Mouse (Mus musculus): ENCODE results near the gene Hoxa13. TPM values are rescaled to one million over a fixed set of nuclear protein-coding genes. Genes with fewer than 3 reads are reported as not detected.

Gene Hoxa13
- polyA plus RNA-seq, 1 experiment from 2014 or later, result 11.1 TPM

- Histone ChIP-seq H3K9me3 (replicated peaks) (no peaks in the 10 kb centered on the region), H3K4me1 (peaks cover 20% of the 10 kb centered on the region), H3K27ac (peak overlapping the region; percentile 99), H3K4me3 (peak overlapping the region; percentile 90), H3K36me3 (peaks cover 57% of the 10 kb centered on the region), H3K27me3 (ENCODE audit: low read depth, poor library complexity, severe bottlenecking) (peaks cover 33% of the 10 kb centered on the region)
- DNase-seq (ENCODE audit: low spot score), result peak; percentile 85
- 1% methylated on average over 26 of the region's 26 CpGs for WGBS
Measured at GRCm38 (mm10) chr6:52226569-52227257, 34.0 kb downstream of the Hoxa13 start.

DNA sequence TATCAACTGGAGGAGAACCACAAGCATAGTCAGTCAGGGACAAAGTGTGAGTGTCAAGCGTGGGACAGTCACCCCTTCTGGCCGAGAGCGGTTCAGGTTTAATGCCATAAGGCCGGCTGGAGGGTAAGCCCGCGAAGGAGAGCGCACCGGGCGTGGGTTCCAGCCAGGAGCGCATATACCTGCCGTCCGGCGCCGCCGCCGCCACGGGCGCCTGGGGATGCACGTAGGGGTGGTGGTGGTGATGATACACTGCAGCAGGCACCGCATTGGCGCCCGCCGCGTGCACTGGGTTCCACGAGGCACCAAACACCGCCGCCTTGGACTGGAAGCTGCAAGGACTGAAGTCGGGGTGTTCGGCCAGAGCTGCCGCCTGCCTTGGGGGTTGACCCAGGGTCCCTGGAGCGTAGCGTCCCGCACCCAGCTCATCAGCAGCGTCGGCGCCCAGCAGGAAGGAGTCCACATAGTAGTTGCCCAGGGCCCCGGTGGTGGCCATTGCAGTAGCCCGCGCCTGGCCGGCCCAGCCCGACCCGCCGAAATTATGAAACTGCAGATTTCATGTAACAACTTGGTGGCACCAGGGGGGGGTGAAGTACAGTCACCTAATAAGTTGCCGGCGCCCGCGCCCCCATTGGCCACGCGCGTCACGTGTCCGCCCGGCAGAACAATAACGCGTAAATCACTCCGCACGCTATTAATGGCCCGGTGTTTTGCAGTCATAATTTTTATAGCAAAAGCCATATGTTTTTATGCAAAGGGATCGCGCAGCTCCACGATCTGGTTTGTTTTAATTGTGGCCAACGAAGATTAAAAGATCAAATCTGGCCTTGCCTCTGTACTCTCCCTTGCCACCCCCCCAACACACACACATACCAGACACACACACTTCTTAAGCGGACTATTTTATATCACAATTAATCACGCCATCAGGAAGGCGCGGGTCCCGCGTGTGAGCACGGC lies 34.8 kb downstream of the Hoxa13 start:
- WGBS, result under 1% methylated on average over 69 of the region's 69 CpGs
- Histone ChIP-seq H3K27ac (peak overlapping the region; percentile 99), H3K36me3 (peaks cover 53% of the 10 kb centered on the region), H3K4me3 (peak overlapping the region; percentile 90), H3K27me3 (ENCODE audit: low read depth, poor library complexity, severe bottlenecking) (peaks cover 34% of the 10 kb centered on the region), H3K9me3 (replicated peaks) (no peaks in the 10 kb centered on the region), H3K4me1 (peaks cover 28% of the 10 kb centered on the region)
- peak; percentile 96 for DNase-seq (ENCODE audit: low spot score)

- H3K36me3 ChIP-seq, result peaks cover 45% of the 10 kb centered on the region
- H3K27ac ChIP-seq, result peak overlapping the region; percentile 99
- H3K4me3 ChIP-seq, result peak overlapping the region; percentile 90
- H3K4me1 ChIP-seq, result peaks cover 32% of the 10 kb centered on the region
- H3K27me3 ChIP-seq (ENCODE audit: low read depth, poor library complexity, severe bottlenecking), result peaks cover 28% of the 10 kb centered on the region; the same call in 1 of the 2 replicates
- H3K9me3 ChIP-seq (replicated peaks), result no peaks in the 10 kb centered on the region
- under 1% methylated on average over 36 of the region's 36 CpGs for WGBS
- DNase-seq (ENCODE audit: low spot score), result no peak
Measured at GRCm38 (mm10) chr6:52224895-52225611, 35.6 kb downstream of the Hoxa13 start.

GRCm38 (mm10) chr6:52223939-52224760 lies 36.5 kb downstream of the Hoxa13 start:
- WGBS, result 1% methylated on average over 24 of the region's 24 CpGs
- no peaks in the 10 kb centered on the region for H3K9me3 ChIP-seq (replicated peaks)
- peak overlapping the region; percentile 99 for H3K27ac ChIP-seq

DNA sequence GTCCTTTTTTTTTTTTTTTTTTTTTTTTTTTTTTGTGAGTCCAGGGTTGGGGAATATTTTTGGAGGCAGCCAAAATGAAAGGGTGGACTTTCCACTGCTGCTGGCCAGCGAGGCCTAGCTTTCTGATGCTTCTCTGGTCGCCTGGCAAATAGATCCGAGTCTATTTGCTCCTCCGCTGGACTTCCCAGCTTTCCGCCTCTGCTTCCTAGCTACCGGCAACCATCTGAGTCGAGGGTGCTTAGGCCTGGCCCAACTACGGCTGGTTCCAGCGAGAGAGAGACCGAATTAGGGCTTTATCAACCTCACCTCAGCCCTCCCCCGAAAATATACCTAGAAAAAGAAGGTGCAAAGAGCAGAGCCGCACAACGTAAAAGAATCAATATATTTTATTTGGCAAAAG lies 38.0 kb downstream of the Hoxa13 start:
- Histone ChIP-seq H3K9me3 (replicated peaks) (no peaks in the 10 kb centered on the region), H3K36me3 (peaks cover 30% of the 10 kb centered on the region), H3K4me3 (peak overlapping the region; percentile 90), H3K27me3 (ENCODE audit: low read depth, poor library complexity, severe bottlenecking) (peaks cover 33% of the 10 kb centered on the region; the same call in 1 of the 2 replicates), H3K27ac (peak overlapping the region; percentile 99), H3K4me1 (peaks cover 55% of the 10 kb centered on the region)
- WGBS, result 6% methylated on average over 13 of the region's 13 CpGs
- DNase-seq (ENCODE audit: low spot score), result peak; percentile 60

More at GRCm38 (mm10) chr6:52223939-52224760, 36.5 kb downstream of the Hoxa13 start:
- Histone ChIP-seq H3K4me3 (peak overlapping the region; percentile 90), H3K27me3 (ENCODE audit: low read depth, poor library complexity, severe bottlenecking) (peaks cover 22% of the 10 kb centered on the region; the same call in 1 of the 2 replicates), H3K36me3 (peaks cover 36% of the 10 kb centered on the region), H3K4me1 (peaks cover 41% of the 10 kb centered on the region)
- DNase-seq (ENCODE audit: low spot score), result no peak

GRCm38 (mm10) chr6:52221993-52222685 lies 38.5 kb downstream of the Hoxa13 start:
- H3K4me1 ChIP-seq, result peaks cover 57% of the 10 kb centered on the region
- peak; percentile 87 for DNase-seq (ENCODE audit: low spot score)
- WGBS, result 2% methylated on average over 21 of the region's 21 CpGs
- H3K36me3 ChIP-seq, result peaks cover 30% of the 10 kb centered on the region
- H3K27me3 ChIP-seq (ENCODE audit: low read depth, poor library complexity, severe bottlenecking), result peaks cover 36% of the 10 kb centered on the region; the same call in 1 of the 2 replicates
- H3K27ac ChIP-seq, result peak overlapping the region; percentile 99
- no peaks in the 10 kb centered on the region for H3K9me3 ChIP-seq (replicated peaks)
- peak overlapping the region; percentile 90 for H3K4me3 ChIP-seq

GRCm38 (mm10) chr6:52221337-52221992 lies 39.2 kb downstream of the Hoxa13 start, which contains the start of gene Hoxa7:
TSS of gene Hoxa7 (minus strand) at chr6:52221854.
- DNase-seq (ENCODE audit: low spot score), result peak; percentile 97
- H3K27me3 ChIP-seq (ENCODE audit: low read depth, poor library complexity, severe bottlenecking), result peaks cover 36% of the 10 kb centered on the region; the same call in 1 of the 2 replicates
- WGBS, result under 1% methylated on average over 46 of the region's 46 CpGs

GRCm38 (mm10) chr6:52220865-52221310 lies 39.8 kb downstream of the Hoxa13 start:
- H3K27ac ChIP-seq, result peak overlapping the region; percentile 99
- peaks cover 63% of the 10 kb centered on the region for H3K4me1 ChIP-seq
- H3K4me3 ChIP-seq, result peak overlapping the region; percentile 90
- H3K27me3 ChIP-seq (ENCODE audit: low read depth, poor library complexity, severe bottlenecking), result peaks cover 37% of the 10 kb centered on the region; the same call in 1 of the 2 replicates
- DNase-seq (ENCODE audit: low spot score), result no peak
- H3K36me3 ChIP-seq, result peaks cover 30% of the 10 kb centered on the region
- H3K9me3 ChIP-seq (replicated peaks), result no peaks in the 10 kb centered on the region
- WGBS, result 3% methylated on average over 12 of the region's 12 CpGs

More at GRCm38 (mm10) chr6:52221337-52221992, 39.2 kb downstream of the Hoxa13 start, which contains the start of gene Hoxa7:
- Histone ChIP-seq H3K36me3 (peaks cover 30% of the 10 kb centered on the region), H3K4me1 (peaks cover 58% of the 10 kb centered on the region), H3K4me3 (peak within 1 kb of the TSS; percentile 90), H3K9me3 (replicated peaks) (no peaks in the 10 kb centered on the region), H3K27ac (peak within 1 kb of the TSS; percentile 99)

DNA sequence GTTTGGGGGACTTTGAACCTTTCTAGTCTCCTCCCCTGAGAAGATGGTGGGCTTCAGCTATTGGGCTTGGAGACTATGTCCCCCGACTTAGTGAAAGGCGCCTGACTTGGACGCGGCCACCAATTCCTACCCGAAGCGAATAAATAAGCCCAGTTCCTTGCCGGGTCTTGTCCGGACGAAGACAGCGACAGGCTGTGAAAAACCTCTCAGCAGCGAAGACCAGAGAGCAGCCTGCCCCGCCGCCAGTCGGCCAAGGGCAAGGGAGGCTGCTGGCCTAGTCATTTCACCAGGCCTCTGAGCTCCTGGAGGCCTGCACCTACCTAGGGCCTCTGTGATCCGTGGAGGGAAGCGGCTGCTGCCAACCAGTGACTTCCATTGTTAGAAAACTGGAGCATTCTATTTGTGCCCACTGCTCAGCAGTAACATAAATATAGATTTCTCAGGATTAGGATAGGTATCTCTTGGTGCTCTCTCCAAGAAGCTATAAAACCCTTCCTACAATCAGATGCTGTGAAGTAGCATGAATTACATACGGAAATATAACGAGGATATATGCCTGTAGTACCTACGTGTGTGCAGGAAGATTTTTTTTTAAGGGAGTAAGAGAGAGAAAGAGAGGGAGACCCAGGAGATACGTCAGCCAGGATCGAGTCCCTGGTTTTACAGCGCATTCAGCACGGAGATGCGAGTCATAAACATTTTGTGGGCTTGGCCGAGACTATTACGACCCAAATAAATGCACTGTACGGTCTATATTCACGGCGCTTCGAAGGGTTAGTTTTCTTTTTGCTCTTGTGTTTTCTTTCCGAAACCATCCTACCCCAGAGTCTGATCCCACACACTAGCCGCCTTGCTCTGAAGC lies 40.4 kb downstream of the Hoxa13 start:
- H3K9me3 ChIP-seq (replicated peaks), result no peaks in the 10 kb centered on the region
- peak; percentile 73 for DNase-seq (ENCODE audit: low spot score)
- peak overlapping the region; percentile 90 for H3K4me3 ChIP-seq
- peaks cover 36% of the 10 kb centered on the region for H3K27me3 ChIP-seq (ENCODE audit: low read depth, poor library complexity, severe bottlenecking)
- H3K27ac ChIP-seq, result peak overlapping the region; percentile 99
- peaks cover 25% of the 10 kb centered on the region for H3K36me3 ChIP-seq
- WGBS, result 6% methylated on average over 32 of the region's 32 CpGs
- peaks cover 65% of the 10 kb centered on the region for H3K4me1 ChIP-seq
